Mouse (Mus musculus) forebrain, embryonic 11.5 days (tissue): ENCODE measurements around the gene Aldh3a2. TPM values are rescaled to one million over a fixed set of nuclear protein-coding genes. Genes with fewer than 3 reads are reported as not detected.

Experiments used
- ATAC-seq: fragments of 200-750 bp; cut with Nextera tagmentation; replicated peaks from 2 replicates; pipeline ENCODE4 v1.8.0; 2017; ENCODE audit warnings: moderate TSS enrichment; ENCODE audit not compliant: low FRiP score
- DNase-seq: peaks from one replicate; pipeline ENCODE4 v3.0.0-alpha.2; 2017; ENCODE audit warnings: low spot score
- H3K27ac ChIP-seq: fragments of 300-500 bp; sonication (generic); 2 replicates; pipeline ENCODE4 v1.5.1; 2014; ENCODE audit warnings: low read depth, low read length
- H3K27me3 ChIP-seq: fragments of 300-500 bp; sonication (generic); 2 replicates; pipeline ENCODE4 v1.6.1; 2014; ENCODE audit warnings: mild to moderate bottlenecking, low read length, mixed read lengths; ENCODE audit not compliant: control insufficient read depth, insufficient read depth
- H3K36me3 ChIP-seq: fragments of 300-500 bp; sonication (generic); 2 replicates; pipeline ENCODE4 v1.6.1; 2014; ENCODE audit warnings: mild to moderate bottlenecking, low read length, moderate library complexity, mixed read lengths; ENCODE audit not compliant: control insufficient read depth, insufficient read depth
- H3K4me1 ChIP-seq: fragments of 300-500 bp; sonication (generic); replicated peaks from 2 replicates; pipeline ENCODE4 v1.6.1; 2014; ENCODE audit warnings: low read length, mixed read lengths; ENCODE audit not compliant: control insufficient read depth, insufficient read depth
- H3K4me2 ChIP-seq: fragments of 300-500 bp; sonication (generic); 2 replicates; pipeline ENCODE4 v1.6.1; 2014; ENCODE audit warnings: low read depth, mild to moderate bottlenecking, low read length, moderate library complexity, mixed read lengths; ENCODE audit not compliant: severe bottlenecking
- H3K4me3 ChIP-seq: fragments of 300-500 bp; sonication (generic); 2 replicates; pipeline ENCODE4 v1.5.1; 2014; ENCODE audit warnings: low read depth, low read length
- H3K9ac ChIP-seq: fragments of 300-500 bp; sonication (generic); 2 replicates; pipeline ENCODE4 v1.6.1; 2014; ENCODE audit warnings: low read length
- H3K9me3 ChIP-seq: fragments of 300-500 bp; sonication (generic); 2 replicates; pipeline ENCODE4 v1.6.1; 2016; ENCODE audit warnings: low read length, mixed read lengths; ENCODE audit not compliant: control insufficient read depth
- WGBS: fragments of 180-500 bp; shearing (Covaris S2); extraction: QIAGEN DNeasy Blood & Tissue Kit; methylation state at CpG from one replicate; pipeline ENCODE4 v1.1.7; 2014; 5-methylcytosine and 5-hydroxymethylcytosine counted together
- polyA plus RNA-seq: library from polyadenylated mRNA; unstranded; fragments of >200 nt; fragmentation: Nextera tagmentation; extraction: Ambion mirVana; gene quantifications from 2 replicates; pipeline ENCODE4 v1.2.1, GENCODE M21; 2014

The Aldh3a2 gene
- polyA plus RNA-seq, 1 experiment from 2014 or later: 21.8 TPM

DNA sequence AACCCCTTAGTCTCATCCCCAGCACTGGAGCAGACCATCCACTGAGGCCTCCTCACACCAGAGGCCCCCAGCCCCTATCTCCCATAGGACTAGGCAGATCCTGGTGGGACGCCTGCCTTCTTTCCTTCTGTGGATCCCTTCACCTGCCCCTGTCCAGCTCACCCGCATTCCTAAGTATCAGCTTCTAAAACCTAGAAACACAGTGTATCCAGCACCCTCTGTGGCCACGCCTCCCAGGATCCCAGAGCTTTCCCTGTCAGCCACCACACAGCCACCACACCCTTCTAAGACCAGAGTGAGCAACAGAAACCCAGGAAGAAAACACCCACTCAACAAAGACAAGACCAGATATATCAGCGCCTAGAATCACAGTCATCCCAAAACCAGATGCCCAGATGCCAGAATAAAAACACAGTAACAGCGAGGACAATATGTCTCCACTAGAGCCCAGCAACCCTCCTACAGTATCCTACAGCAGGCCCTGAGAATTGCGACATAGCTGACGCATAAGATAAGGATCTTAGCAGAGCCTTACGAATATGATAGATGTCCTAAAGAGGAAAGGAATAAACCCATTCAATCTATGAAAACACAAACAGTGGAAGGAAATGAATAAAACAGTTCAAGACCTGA is 11.3 kb upstream of the Aldh3a2 start:
- ATAC-seq (no peak), DNase-seq (no peak)
- H3K27me3 ChIP-seq: no peaks in the 10 kb centered on the region
- H3K9ac ChIP-seq: no peak overlapping the region
- no peak overlapping the region for H3K4me3 ChIP-seq
- H3K36me3 ChIP-seq: no peaks in the 10 kb centered on the region
- H3K9me3 ChIP-seq: no peaks in the 10 kb centered on the region
- no peak overlapping the region for H3K27ac ChIP-seq
- no peak overlapping the region for H3K4me2 ChIP-seq
- no peaks in the 10 kb centered on the region for H3K4me1 ChIP-seq
- 85% methylated on average over 8 of the region's 8 CpGs for WGBS

DNA sequence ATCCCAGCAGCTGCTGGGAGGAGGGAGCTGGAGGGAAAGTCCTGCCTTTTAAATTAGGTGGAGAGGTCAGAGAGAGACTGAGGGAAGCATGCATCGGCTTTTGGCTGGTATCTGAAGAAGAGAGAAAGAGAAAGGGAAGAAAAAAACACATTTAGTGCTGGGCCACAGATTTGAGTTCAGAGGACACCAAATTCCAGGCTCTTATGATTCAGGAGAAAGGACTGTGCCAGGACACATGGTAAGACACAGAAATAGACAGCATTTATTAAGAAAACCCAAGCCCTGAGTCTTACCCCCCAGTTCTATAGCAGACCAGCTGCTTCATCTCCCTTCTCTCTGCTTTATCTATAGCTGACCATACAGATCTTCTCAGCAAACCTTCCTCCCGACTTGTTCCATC is 10.7 kb upstream of the Aldh3a2 start:
- no peak for ATAC-seq
- Histone ChIP-seq H3K4me3 (no peak overlapping the region), H3K4me1 (no peaks in the 10 kb centered on the region), H3K9ac (no peak overlapping the region), H3K4me2 (no peak overlapping the region), H3K36me3 (no peaks in the 10 kb centered on the region), H3K27ac (no peak overlapping the region), H3K9me3 (no peaks in the 10 kb centered on the region), H3K27me3 (no peaks in the 10 kb centered on the region)
- no peak for DNase-seq
- WGBS: 71% methylated on average over 2 of the region's 2 CpGs

- Histone ChIP-seq H3K27me3 (no peaks in the 10 kb centered on the region), H3K9me3 (no peaks in the 10 kb centered on the region), H3K9ac (no peak overlapping the region), H3K4me2 (no peak overlapping the region), H3K27ac (no peak overlapping the region), H3K4me3 (no peak overlapping the region), H3K4me1 (no peaks in the 10 kb centered on the region), H3K36me3 (no peaks in the 10 kb centered on the region)
- no peak for ATAC-seq
- 69% methylated on average over 3 of the region's 3 CpGs for WGBS
- no peak for DNase-seq
Observed at GRCm38 (mm10) chr11:61276482-61276881, 9.2 kb upstream of the Aldh3a2 start.

GRCm38 (mm10) chr11:61275106-61275505 is 7.8 kb upstream of the Aldh3a2 start:
- no peaks in the 10 kb centered on the region for H3K36me3 ChIP-seq
- H3K4me1 ChIP-seq: no peaks in the 10 kb centered on the region
- no peak overlapping the region for H3K4me3 ChIP-seq
- WGBS: 81% methylated on average over 8 of the region's 8 CpGs
- H3K9ac ChIP-seq: no peak overlapping the region
- H3K27me3 ChIP-seq: no peaks in the 10 kb centered on the region
- ATAC-seq (no peak), DNase-seq (no peak)
- H3K4me2 ChIP-seq: no peak overlapping the region
- H3K9me3 ChIP-seq: no peaks in the 10 kb centered on the region
- H3K27ac ChIP-seq: no peak overlapping the region

DNA sequence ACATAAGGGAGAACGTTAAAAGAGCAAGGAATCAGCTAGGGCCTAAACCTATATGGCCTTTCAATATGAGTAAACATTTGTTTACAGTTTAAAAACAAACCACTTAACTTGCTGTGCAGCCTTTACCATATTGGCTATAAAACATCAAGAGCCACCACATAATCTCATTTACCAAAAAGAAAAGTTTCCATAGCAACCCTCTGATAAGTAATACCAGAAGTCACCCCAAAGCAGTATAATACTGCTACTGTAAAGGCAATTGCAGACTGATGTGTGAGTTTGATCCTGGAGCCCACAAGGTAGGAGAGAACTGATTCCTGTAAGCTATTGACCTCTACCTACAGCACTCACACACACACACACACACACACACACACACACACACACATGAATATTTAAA is 7.2 kb upstream of the Aldh3a2 start:
- WGBS: 75% methylated on average over 1 of the region's 1 CpGs

GRCm38 (mm10) chr11:61273928-61274327 is 6.7 kb upstream of the Aldh3a2 start:
- ATAC-seq: no peak
- Histone ChIP-seq H3K4me2 (no peak overlapping the region), H3K4me1 (no peaks in the 10 kb centered on the region), H3K4me3 (no peak overlapping the region), H3K36me3 (no peaks in the 10 kb centered on the region), H3K9me3 (no peaks in the 10 kb centered on the region), H3K27me3 (no peaks in the 10 kb centered on the region), H3K27ac (no peak overlapping the region), H3K9ac (no peak overlapping the region)
- no peak for DNase-seq
- 90% methylated on average over 2 of the region's 2 CpGs for WGBS

More for the DNA sequence above, 7.2 kb upstream of the Aldh3a2 start:
- Histone ChIP-seq H3K36me3 (no peaks in the 10 kb centered on the region), H3K27ac (no peak overlapping the region), H3K9ac (no peak overlapping the region), H3K4me1 (no peaks in the 10 kb centered on the region), H3K27me3 (no peaks in the 10 kb centered on the region), H3K4me3 (no peak overlapping the region), H3K9me3 (no peaks in the 10 kb centered on the region), H3K4me2 (no peak overlapping the region)
- DNase-seq (no peak), ATAC-seq (no peak)

DNA sequence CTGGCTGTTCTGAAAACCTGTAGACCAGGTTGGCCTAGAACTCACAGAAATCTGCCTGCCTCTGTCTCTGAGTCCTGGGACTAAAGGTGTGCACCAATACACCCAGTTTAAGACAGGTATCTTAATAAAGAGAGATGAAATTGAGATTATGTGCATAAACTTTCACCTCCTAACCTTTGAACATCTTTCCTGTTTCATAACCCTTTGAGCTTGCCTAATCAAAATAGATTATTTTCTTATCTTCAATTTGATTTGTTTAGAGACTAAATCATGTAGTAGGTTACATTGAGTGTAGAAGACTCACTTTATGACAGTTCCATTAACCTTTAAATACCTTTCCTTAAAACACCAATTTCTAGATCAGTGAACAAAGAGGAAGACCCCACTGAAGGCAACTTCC is 4.3 kb upstream of the Aldh3a2 start:
- H3K4me3 ChIP-seq: no peak overlapping the region
- no peaks in the 10 kb centered on the region for H3K27me3 ChIP-seq
- ATAC-seq: no peak
- no peak overlapping the region for H3K4me2 ChIP-seq
- H3K36me3 ChIP-seq: no peaks in the 10 kb centered on the region
- no peak for DNase-seq
- H3K4me1 ChIP-seq: no peaks in the 10 kb centered on the region
- no peak overlapping the region for H3K9ac ChIP-seq
- H3K9me3 ChIP-seq: no peaks in the 10 kb centered on the region
- no peak overlapping the region for H3K27ac ChIP-seq

DNA sequence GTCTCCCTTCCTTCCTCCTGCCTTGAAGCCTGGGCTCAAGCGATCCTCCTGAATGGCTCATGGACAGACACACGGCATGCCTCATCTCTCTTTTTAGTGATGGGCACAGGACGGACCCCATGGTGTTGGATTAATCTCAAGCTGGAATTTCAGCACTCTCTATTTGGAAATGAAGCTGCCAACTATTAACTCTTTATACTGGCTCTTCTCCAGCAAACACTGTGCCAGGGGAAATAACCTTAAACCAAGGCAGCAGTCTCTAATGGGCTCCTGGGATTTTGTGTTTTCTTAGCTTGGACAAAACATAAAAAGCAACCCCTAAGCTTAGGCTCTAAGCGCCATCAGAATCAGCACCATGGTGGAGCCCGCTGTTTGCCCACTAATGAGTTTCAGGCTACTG is 3.1 kb upstream of the Aldh3a2 start:
- no peaks in the 10 kb centered on the region for H3K36me3 ChIP-seq
- H3K27ac ChIP-seq: no peak overlapping the region
- H3K9ac ChIP-seq: no peak overlapping the region
- DNase-seq: no peak
- no peak overlapping the region for H3K4me3 ChIP-seq
- ATAC-seq: no peak
- H3K9me3 ChIP-seq: no peaks in the 10 kb centered on the region
- no peaks in the 10 kb centered on the region; the same call in 1 of the 2 replicates for H3K4me1 ChIP-seq
- 83% methylated on average over 5 of the region's 5 CpGs for WGBS
- no peak overlapping the region for H3K4me2 ChIP-seq
- no peaks in the 10 kb centered on the region for H3K27me3 ChIP-seq

DNA sequence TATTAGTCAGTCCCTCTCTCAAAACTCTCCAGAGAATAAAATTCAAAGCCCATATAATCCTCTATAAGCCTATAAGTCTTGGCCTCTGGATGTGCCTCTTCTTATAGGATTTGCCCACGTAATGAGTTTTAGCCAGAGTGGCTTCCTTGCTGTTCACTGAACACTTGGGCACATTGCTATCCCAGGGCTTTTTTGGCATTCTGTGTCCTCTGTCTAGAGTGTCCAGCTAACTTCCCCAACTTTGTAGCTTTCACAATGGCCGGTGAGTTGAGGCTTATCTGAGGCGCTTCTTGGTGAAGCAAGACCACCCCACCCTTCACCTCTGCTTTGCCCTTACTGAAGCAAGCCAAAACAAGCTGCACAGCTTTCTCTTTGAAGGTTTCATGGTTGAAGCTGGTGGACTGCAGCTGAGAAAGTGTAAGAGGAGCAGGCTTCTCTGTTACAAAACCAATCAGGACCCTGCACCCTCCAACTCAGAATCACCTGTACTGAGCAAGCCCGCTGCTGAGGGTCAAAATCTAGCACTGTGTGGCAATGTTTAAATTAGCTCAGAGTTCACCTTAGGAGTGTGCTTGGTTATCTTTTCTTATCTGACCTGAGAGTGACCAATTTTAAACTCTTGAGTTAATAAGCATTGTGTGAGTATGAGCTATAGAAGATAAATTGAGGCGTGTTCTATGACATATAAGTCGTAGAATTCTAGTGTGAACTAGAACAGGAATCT is 1.5 kb upstream of the Aldh3a2 start:
- Histone ChIP-seq H3K4me1 (no peaks in the 10 kb centered on the region; the same call in 1 of the 2 replicates), H3K9me3 (no peaks in the 10 kb centered on the region), H3K27me3 (no peaks in the 10 kb centered on the region), H3K4me2 (no peak overlapping the region), H3K4me3 (no peak overlapping the region), H3K27ac (no peak overlapping the region), H3K9ac (no peak overlapping the region), H3K36me3 (no peaks in the 10 kb centered on the region)
- DNase-seq (no peak), ATAC-seq (no peak)
- WGBS: 89% methylated on average over 6 of the region's 6 CpGs
